ENCODE assay signal across 13 mouse cellular contexts in genomic region chr5:136144606-136145430, GRCm38 (mm10). TPM values are rescaled to one million over a fixed set of nuclear protein-coding genes. Genes with fewer than 3 reads are reported as not detected.
DNase-seq lines count a peak whose midpoint lies in the region.
"Had no signal": no experiment of that assay in that cellular context is flagged by ENCODE, and none has a peak within 500 bp of the region (broad histone marks: within the 10 kb centered on the region; RNA-seq: fewer than 3 reads in every experiment).

No protein-coding gene starts in this region.

- peak; percentile 82 to 85 for DNase-seq in cerebellum, postnatal 10 days
- DNase-seq in cerebellum, adult 11-12 months: no peak
- DNase-seq in kidney, postnatal 10 days: peak; percentile 63
- DNase-seq in kidney, adult 18-20 months: no peak
- peak; percentile 35 for DNase-seq in thymus, postnatal 4 days
- no peak for DNase-seq in thymus, postnatal 36 days
- peak; percentile 40 for DNase-seq in naive thymus-derived CD4-positive, alpha-beta T cell, adult 2 months (ENCODE audit: low read depth)
- DNase-seq in gastrocnemius, postnatal 25 days: no peak
- DNase-seq: adrenal gland, postnatal 25 days; cerebellum, adult 9-10 months; forebrain, postnatal 0 days; gastrocnemius, postnatal 14 days; retina, postnatal 1 day had no signal

RNA-seq across cellular contexts. Expression of gene Alkbh4, which starts 8.9 kb away (rescaled TPM):
- 1 to 10 TPM; 3.9 to 4.4 TPM for total RNA-seq in gastrocnemius, postnatal 25 days (2021)

RNA-seq across cellular contexts. Expression of gene Lrwd1, which starts 8.9 kb away (rescaled TPM):
- 1 to 10 TPM; 3.2 to 3.8 TPM for total RNA-seq in gastrocnemius, postnatal 25 days (2021)

RNA-seq across cellular contexts. Expression of gene Orai2, which starts 25.7 kb away (rescaled TPM):
- total RNA-seq in gastrocnemius, postnatal 25 days (2021): 1 to 10 TPM; 1.5 to 1.6 TPM

RNA-seq across cellular contexts. Expression of gene Polr2j, which starts 28.4 kb away (rescaled TPM):
- 10 to 100 TPM; 55.1 to 58.7 TPM for total RNA-seq in gastrocnemius, postnatal 25 days (2021)

RNA-seq across cellular contexts. Expression of gene Prkrip1, which starts 53.9 kb away (rescaled TPM):
- 10 to 100 TPM; 19.5 to 21.6 TPM for total RNA-seq in gastrocnemius, postnatal 25 days (2021)

Comparison
In these comparisons a context has a peak if more than half of its experiments do, and no peak if none do; other contexts are left out.
1. DNase-seq: peak in cerebellum, postnatal 10 days (2 of 2), kidney, postnatal 10 days (single experiment), thymus, postnatal 4 days (single experiment) and naive thymus-derived CD4-positive, alpha-beta T cell, adult 2 months (single experiment); none in cerebellum, adult 11-12 months (single experiment), kidney, adult 18-20 months (single experiment), thymus, postnatal 36 days (0 of 2) and gastrocnemius, postnatal 25 days (single experiment).